Mouse (Mus musculus) heart, embryonic 10.5 days (tissue): ENCODE results near the gene Klrb1a. TPM values are rescaled to one million over a fixed set of nuclear protein-coding genes. Genes with fewer than 3 reads are reported as not detected.
"Not testable (repeated sequence)": the region's sequence is repeated elsewhere in the genome, so short reads cannot be mapped to it uniquely, and the experiment has no call there.

Source experiments
- DNase-seq: peaks from one replicate; pipeline ENCODE4 v3.0.0-alpha.2; 2017; ENCODE audit warnings: low spot score
- H3K27ac ChIP-seq: fragments of 300-500 bp; sonication (generic); 2 replicates; pipeline ENCODE4 v1.5.1; 2016; ENCODE audit warnings: mild to moderate bottlenecking
- H3K27me3 ChIP-seq: fragments of 300-500 bp; sonication (generic); 2 replicates; pipeline ENCODE4 v1.6.1; 2016; ENCODE audit warnings: mild to moderate bottlenecking; ENCODE audit not compliant: poor library complexity, insufficient read depth, severe bottlenecking
- H3K36me3 ChIP-seq: fragments of 300-500 bp; sonication (generic); 2 replicates; pipeline ENCODE4 v1.6.1; 2016; ENCODE audit warnings: mild to moderate bottlenecking, moderate library complexity
- H3K4me1 ChIP-seq: fragments of 300-500 bp; sonication (generic); 2 replicates; pipeline ENCODE4 v1.6.1; 2016; ENCODE audit warnings: mild to moderate bottlenecking
- H3K4me3 ChIP-seq: fragments of 300-500 bp; sonication (generic); 2 replicates; pipeline ENCODE4 v1.5.1; 2016; ENCODE audit warnings: mild to moderate bottlenecking, moderate library complexity
- H3K9me3 ChIP-seq: fragments of 300-500 bp; sonication (generic); 2 replicates; pipeline ENCODE4 v1.6.1; 2016; ENCODE audit warnings: mild to moderate bottlenecking, moderate library complexity
- WGBS: fragments of 180-500 bp; shearing (Covaris S2); methylation state at CpG from one replicate; pipeline ENCODE4 v1.1.7; 2016; 5-methylcytosine and 5-hydroxymethylcytosine counted together
- polyA plus RNA-seq: library from polyadenylated mRNA; unstranded; fragments of >200 nt; fragmentation: Nextera tagmentation; extraction: Ambion mirVana; gene quantifications from 2 replicates; pipeline ENCODE4 v1.2.1, GENCODE M21; 2016

Klrb1a gene
- polyA plus RNA-seq = not detected in 2 replicates

DNA sequence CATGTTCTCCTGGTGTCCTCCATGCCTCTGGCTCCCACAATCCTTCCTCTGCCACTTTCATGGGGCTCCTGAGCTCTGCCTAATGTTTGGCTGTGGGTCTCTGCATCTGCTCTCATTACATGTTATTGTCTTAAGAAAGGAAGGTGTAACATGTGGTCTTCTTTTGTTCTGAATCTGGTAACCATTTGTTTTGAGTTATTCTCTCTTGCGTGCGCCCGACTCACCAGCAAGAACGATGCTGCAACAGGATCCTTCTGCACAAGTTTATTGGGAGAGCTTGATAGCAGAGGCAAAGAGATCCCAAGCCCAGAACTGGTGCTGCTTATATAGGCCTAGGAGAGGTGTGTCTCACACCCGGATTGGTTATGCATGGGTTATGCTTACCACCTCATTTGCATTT, at the start of gene Klrb1a:
Gene Klrb1a (minus strand): TSS at position 101 of the 400 bp plus-strand sequence.
- not testable (repeated sequence) for H3K27me3 ChIP-seq, H3K4me3 ChIP-seq, H3K36me3 ChIP-seq, DNase-seq, H3K27ac ChIP-seq, H3K9me3 ChIP-seq, H3K4me1 ChIP-seq
- WGBS = 92% methylated on average over 5 of the region's 5 CpGs

DNA sequence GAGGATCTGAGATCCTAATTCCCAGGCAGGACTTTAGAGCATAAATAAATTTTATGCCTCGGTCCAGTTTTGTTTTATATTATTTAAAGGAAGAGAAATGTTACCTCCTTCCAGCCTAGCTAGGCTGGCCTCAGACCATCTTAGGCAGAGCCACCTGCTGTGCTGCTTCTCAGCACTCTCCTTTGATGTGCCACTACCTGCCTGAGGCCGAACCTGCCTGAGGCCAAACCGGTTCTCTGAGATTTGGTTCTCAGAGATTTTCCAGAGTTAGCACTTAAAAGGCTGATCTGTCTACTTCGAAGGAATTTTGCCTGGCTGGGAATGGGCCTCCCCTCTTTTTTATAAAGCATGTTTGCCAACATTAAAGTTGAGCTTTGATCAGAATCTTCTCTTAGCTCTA, 46.6 kb upstream of the Klrb1a start:
- H3K9me3 ChIP-seq = no peaks in the 10 kb centered on the region
- no peaks in the 10 kb centered on the region for H3K4me1 ChIP-seq
- H3K36me3 ChIP-seq = no peaks in the 10 kb centered on the region
- DNase-seq = no peak
- WGBS = 46% methylated on average over 4 of the region's 4 CpGs
- no peaks in the 10 kb centered on the region for H3K27me3 ChIP-seq
- no peak overlapping the region for H3K4me3 ChIP-seq
- H3K27ac ChIP-seq = no peak overlapping the region

DNA sequence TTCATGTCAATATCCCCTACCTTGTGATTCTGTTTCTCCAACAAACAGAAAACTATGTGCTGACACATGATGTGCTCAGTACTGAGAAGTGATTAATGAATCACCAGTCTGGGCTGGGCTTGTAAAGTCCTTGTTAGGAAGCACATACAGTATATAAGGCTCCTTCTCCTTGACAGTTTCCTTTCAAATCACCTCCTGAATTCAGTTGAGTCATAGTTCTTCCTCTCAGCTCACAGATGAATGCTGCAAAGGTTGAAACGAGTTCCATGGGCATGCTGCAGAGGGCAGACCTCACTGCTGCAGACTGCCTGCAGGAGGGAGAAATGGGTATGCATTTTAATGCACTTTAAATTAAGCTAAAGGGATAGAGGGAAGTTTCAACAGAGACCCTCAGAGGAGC, 38.9 kb upstream of the Klrb1a start, which contains the start of gene Clec2h:
Gene Clec2h (plus strand): TSS at position 180 of the 400 bp plus-strand sequence.
- H3K4me3 ChIP-seq = no peak within 1 kb of the TSS
- H3K27ac ChIP-seq = no peak within 1 kb of the TSS
- WGBS = 9% methylated on average over 1 of the region's 1 CpGs
- no peaks in the 10 kb centered on the region for H3K9me3 ChIP-seq
- DNase-seq = no peak
- no peaks in the 10 kb centered on the region for H3K27me3 ChIP-seq
- H3K36me3 ChIP-seq = no peaks in the 10 kb centered on the region
- H3K4me1 ChIP-seq = no peaks in the 10 kb centered on the region

GRCm38 (mm10) chr6:128661249-128661648, 37.9 kb upstream of the Klrb1a start:
- Histone ChIP-seq H3K9me3 (no peaks in the 10 kb centered on the region), H3K4me1 (no peaks in the 10 kb centered on the region), H3K27ac (no peak overlapping the region), H3K27me3 (no peaks in the 10 kb centered on the region), H3K36me3 (no peaks in the 10 kb centered on the region), H3K4me3 (no peak overlapping the region)
- 93% methylated on average over 1 of the region's 1 CpGs for WGBS
- no peak for DNase-seq

DNA sequence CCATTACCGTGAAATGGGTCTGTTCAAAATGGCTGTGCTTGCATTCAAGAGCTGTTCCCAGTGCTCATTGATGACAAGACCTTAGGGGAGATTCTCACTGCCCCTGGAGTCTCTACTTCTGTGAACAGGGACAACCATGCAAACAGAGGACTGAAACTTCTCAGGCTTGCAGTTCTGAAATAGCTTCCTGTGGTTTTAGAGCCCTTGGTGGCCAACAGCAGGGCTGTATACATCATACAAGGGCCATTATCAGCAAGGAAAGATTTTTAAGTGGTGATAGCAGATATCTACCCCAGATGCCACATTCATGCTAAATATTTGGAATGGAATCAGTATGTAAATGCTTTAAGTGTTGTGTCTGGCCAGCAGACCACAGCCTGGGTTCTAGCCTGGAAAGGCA, 29.6 kb upstream of the Klrb1a start:
- H3K27ac ChIP-seq = no peak overlapping the region
- no peaks in the 10 kb centered on the region for H3K27me3 ChIP-seq
- WGBS = 85% methylated on average over 1 of the region's 1 CpGs
- H3K4me1 ChIP-seq = no peaks in the 10 kb centered on the region; the same call in 1 of the 2 replicates
- no peaks in the 10 kb centered on the region for H3K9me3 ChIP-seq
- no peak for DNase-seq
- H3K36me3 ChIP-seq = no peaks in the 10 kb centered on the region
- no peak overlapping the region for H3K4me3 ChIP-seq

GRCm38 (mm10) chr6:128650827-128651226, 27.5 kb upstream of the Klrb1a start:
- not testable (repeated sequence) for H3K36me3 ChIP-seq, H3K27me3 ChIP-seq, H3K27ac ChIP-seq, H3K4me1 ChIP-seq, H3K4me3 ChIP-seq, DNase-seq, H3K9me3 ChIP-seq
- WGBS = 72% methylated on average over 7 of the region's 7 CpGs

DNA sequence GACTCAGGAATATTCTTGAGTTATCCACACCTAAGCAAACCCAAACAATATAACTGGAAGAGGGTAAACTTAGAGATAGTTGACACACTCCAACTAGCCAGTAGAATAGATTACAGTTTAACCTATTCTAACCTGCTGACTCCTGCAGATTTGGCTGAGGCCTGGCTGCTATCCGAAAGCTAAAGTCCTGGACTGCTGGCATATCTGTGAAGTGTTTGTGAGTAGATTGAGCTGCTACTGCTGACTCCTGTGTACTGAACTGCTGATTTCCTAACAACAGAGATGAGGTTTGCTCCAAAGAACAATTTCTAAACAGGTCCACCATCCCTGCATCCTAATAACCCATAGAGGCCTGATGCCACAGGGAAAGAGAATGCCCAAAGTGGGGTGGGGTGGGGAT, 26.9 kb upstream of the Klrb1a start:
- WGBS = 47% methylated on average over 1 of the region's 1 CpGs
- DNase-seq = no peak
- Histone ChIP-seq H3K27ac (no peak overlapping the region), H3K9me3 (no peaks in the 10 kb centered on the region), H3K27me3 (no peaks in the 10 kb centered on the region), H3K4me3 (no peak overlapping the region), H3K4me1 (no peaks in the 10 kb centered on the region; the same call in 1 of the 2 replicates), H3K36me3 (no peaks in the 10 kb centered on the region)

GRCm38 (mm10) chr6:128649681-128650080, 26.3 kb upstream of the Klrb1a start:
- H3K4me3 ChIP-seq = no peak overlapping the region
- H3K27me3 ChIP-seq = no peaks in the 10 kb centered on the region
- no peaks in the 10 kb centered on the region for H3K9me3 ChIP-seq
- H3K27ac ChIP-seq = no peak overlapping the region
- H3K36me3 ChIP-seq = no peaks in the 10 kb centered on the region
- DNase-seq = no peak
- no peaks in the 10 kb centered on the region; the same call in 1 of the 2 replicates for H3K4me1 ChIP-seq
- WGBS = 91% methylated on average over 3 of the region's 3 CpGs

GRCm38 (mm10) chr6:128645708-128646107, 22.4 kb upstream of the Klrb1a start:
- not testable (repeated sequence) for DNase-seq, H3K4me1 ChIP-seq, H3K4me3 ChIP-seq, H3K9me3 ChIP-seq, H3K27ac ChIP-seq, H3K36me3 ChIP-seq, H3K27me3 ChIP-seq
- WGBS = 91% methylated on average over 12 of the region's 12 CpGs

- 94% methylated on average over 20 of the region's 20 CpGs for WGBS
- H3K27ac ChIP-seq, H3K9me3 ChIP-seq, H3K27me3 ChIP-seq, DNase-seq, H3K4me3 ChIP-seq, H3K4me1 ChIP-seq, H3K36me3 ChIP-seq: not testable (repeated sequence)
Measured at GRCm38 (mm10) chr6:128644694-128645093, 21.4 kb upstream of the Klrb1a start.

GRCm38 (mm10) chr6:128643999-128644398, 20.7 kb upstream of the Klrb1a start:
- Histone ChIP-seq H3K27ac (no peak overlapping the region), H3K4me1 (no peaks in the 10 kb centered on the region; the same call in 1 of the 2 replicates), H3K27me3 (no peaks in the 10 kb centered on the region), H3K4me3 (no peak overlapping the region), H3K36me3 (no peaks in the 10 kb centered on the region), H3K9me3 (no peaks in the 10 kb centered on the region)
- WGBS = 68% methylated on average over 2 of the region's 2 CpGs
- DNase-seq = no peak

- H3K27me3 ChIP-seq = no peaks in the 10 kb centered on the region
- no peak overlapping the region for H3K27ac ChIP-seq
- no peak overlapping the region for H3K4me3 ChIP-seq
- WGBS = 72% methylated on average over 2 of the region's 2 CpGs
- H3K36me3 ChIP-seq = no peaks in the 10 kb centered on the region
- H3K4me1 ChIP-seq = no peaks in the 10 kb centered on the region
- no peaks in the 10 kb centered on the region for H3K9me3 ChIP-seq
- no peak for DNase-seq
Measured at GRCm38 (mm10) chr6:128641116-128641716, 17.9 kb upstream of the Klrb1a start.

DNA sequence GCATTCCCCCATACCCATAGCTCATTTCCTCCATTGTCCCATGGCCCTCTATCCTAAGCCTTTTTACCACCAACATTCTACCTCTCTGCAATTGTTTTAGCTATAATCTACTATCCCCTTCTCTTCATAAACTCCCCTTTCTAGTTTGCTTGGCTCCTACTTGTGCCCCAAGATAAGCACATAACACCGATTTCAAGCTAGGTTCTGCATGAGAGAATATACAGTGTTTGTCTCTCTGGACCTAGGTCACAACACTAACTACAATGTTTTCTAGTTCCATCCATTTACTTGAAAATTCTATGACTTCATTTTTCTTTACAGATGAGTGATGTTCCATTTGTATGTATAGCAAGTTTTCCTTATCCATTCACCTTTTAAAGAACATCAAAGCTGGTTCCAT, 17.3 kb upstream of the Klrb1a start:
- no peak overlapping the region for H3K27ac ChIP-seq
- no peak for DNase-seq
- no peaks in the 10 kb centered on the region for H3K27me3 ChIP-seq
- WGBS = 85% methylated on average over 1 of the region's 1 CpGs
- no peaks in the 10 kb centered on the region for H3K4me1 ChIP-seq
- no peaks in the 10 kb centered on the region for H3K9me3 ChIP-seq
- H3K4me3 ChIP-seq = no peak overlapping the region
- H3K36me3 ChIP-seq = no peaks in the 10 kb centered on the region
